8 mouse cellular contexts compared by ENCODE assay signal in the genomic region with DNA sequence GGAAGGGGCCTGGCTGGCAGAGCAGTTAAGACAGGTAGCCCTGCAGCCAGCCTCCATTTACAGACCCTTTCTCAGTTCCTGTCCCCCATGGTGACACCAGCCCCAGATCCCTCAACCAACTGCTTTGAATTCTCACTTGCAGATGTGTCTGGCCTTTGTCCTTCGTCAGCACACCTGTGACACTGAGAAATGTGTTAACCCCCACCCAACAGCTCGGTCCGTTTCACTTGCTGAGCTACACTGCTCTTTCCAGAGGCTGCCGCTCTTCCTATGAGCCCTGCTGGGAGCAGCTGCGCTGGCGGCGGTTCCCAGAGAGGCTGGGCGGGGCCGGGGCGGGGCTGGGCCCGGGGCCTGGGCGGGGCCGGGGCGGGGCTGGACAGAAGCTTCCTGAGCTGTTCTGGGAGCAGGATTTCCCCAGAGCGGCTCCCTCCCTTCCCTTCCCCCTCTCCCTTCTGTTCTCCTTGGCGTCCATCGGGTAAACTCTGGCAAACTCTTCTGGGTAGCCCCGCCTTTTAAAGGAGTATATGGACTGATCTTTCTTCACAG.
DNase-seq lines count a peak whose midpoint lies in the region; ATAC-seq lines count a peak whose summit lies in the region.

No protein-coding gene starts in this region.

- H3K27me3 ChIP-seq in forebrain, embryonic 12.5 days: no peaks in the 10 kb centered on the region

- 2% methylated on average over 18 of the region's 18 CpGs for WGBS in forebrain, embryonic 12.5 days

- intact Hi-C loops in heart, postnatal 14 days (cut with DNase I): loop anchor here (5.0 to 10.0 kb wide), 3 partner anchors 74 to 877 kb away; a partner anchor contains a TSS

- H3K9ac ChIP-seq in forebrain, embryonic 12.5 days: peak overlapping the region; percentile 58

- no peaks in the 10 kb centered on the region for H3K36me3 ChIP-seq in forebrain, embryonic 12.5 days (replicated peaks)

- H3K4me2 ChIP-seq in forebrain, embryonic 12.5 days: peak overlapping the region; percentile 54

- ATAC-seq in forebrain, embryonic 12.5 days (ENCODE audit: low FRiP score): peak; percentile 90
- no peak for ATAC-seq in monocyte, adult 5-6 weeks (replicated peaks; ENCODE audit: insufficient number of reproducible peaks, low FRiP score, low TSS enrichment, poor library complexity, severe bottlenecking)

- H3K4me3 ChIP-seq in forebrain, embryonic 12.5 days (replicated peaks): peak overlapping the region; percentile 20

- H3K4me1 ChIP-seq in forebrain, embryonic 12.5 days: peaks cover 65% of the 10 kb centered on the region

- H3K9me3 ChIP-seq in forebrain, embryonic 12.5 days: no peaks in the 10 kb centered on the region

- peak overlapping the region; percentile 97 for H3K27ac ChIP-seq in forebrain, embryonic 12.5 days

- DNase-seq in NIH3T3 (ENCODE audit: low read depth): peak; percentile 94
- peak; percentile 59 for DNase-seq in c-Kit-positive CD71-positive TER-119-positive erythroid progenitor cells, embryonic 14.5 days (ENCODE audit: low spot score)
- peak; percentile 82 for DNase-seq in heart, postnatal 14 days
- DNase-seq in kidney, postnatal 25 days: peak; percentile 82 to 93
- DNase-seq in lung, postnatal 36 days: peak; percentile 94
- DNase-seq in retina, postnatal 7 days (ENCODE audit: low read depth, low spot score): peak; percentile 86
